Mouse (Mus musculus): ENCODE results near the gene Vash1.

- TF ChIP-seq POLR2A (IDR thresholded peaks at IDR 0.05; ENCODE audit: insufficient read depth, low read depth, low read length) (no peak), CTCF (IDR thresholded peaks at IDR 0.05; ENCODE audit: insufficient read depth, low read depth, low read length) (no peak)
Observed at GRCm38 (mm10) chr12:86714026-86714425, 35.5 kb downstream of the Vash1 start.

Data from olfactory bulb, adult 2 months (tissue).